Mouse (Mus musculus) hindbrain, embryonic 10.5 days (tissue): ENCODE data around the gene Gng2. TPM values are rescaled to one million over a fixed set of nuclear protein-coding genes. Genes with fewer than 3 reads are reported as not detected.

Experiments
- DNase-seq: peaks from one replicate; pipeline ENCODE4 v3.0.0-alpha.2; 2017; ENCODE audit warnings: low spot score
- H3K27ac ChIP-seq: fragments of 300-500 bp; sonication (generic); 2 replicates; pipeline ENCODE4 v1.5.1; 2016; ENCODE audit warnings: mild to moderate bottlenecking, moderate library complexity
- H3K27me3 ChIP-seq: fragments of 300-500 bp; sonication (generic); 2 replicates; pipeline ENCODE4 v1.6.1; 2016; ENCODE audit warnings: mild to moderate bottlenecking; ENCODE audit not compliant: poor library complexity, insufficient read depth, severe bottlenecking
- H3K36me3 ChIP-seq: fragments of 300-500 bp; sonication (generic); 2 replicates; pipeline ENCODE4 v1.6.1; 2016; ENCODE audit warnings: mild to moderate bottlenecking, moderate library complexity
- H3K4me1 ChIP-seq: fragments of 300-500 bp; sonication (generic); replicated peaks from 2 replicates; pipeline ENCODE4 v1.6.1; 2016; ENCODE audit warnings: mild to moderate bottlenecking
- H3K4me3 ChIP-seq: fragments of 300-500 bp; sonication (generic); 2 replicates; pipeline ENCODE4 v1.5.1; 2016; ENCODE audit warnings: mild to moderate bottlenecking, moderate library complexity
- H3K9me3 ChIP-seq: fragments of 300-500 bp; sonication (generic); 2 replicates; pipeline ENCODE4 v1.6.1; 2016; ENCODE audit warnings: mild to moderate bottlenecking, moderate library complexity
- WGBS: fragments of 180-500 bp; shearing (Covaris S2); methylation state at CpG from one replicate; pipeline ENCODE4 v1.1.7; 2016; 5-methylcytosine and 5-hydroxymethylcytosine counted together
- polyA plus RNA-seq: library from polyadenylated mRNA; unstranded; fragments of >200 nt; fragmentation: Nextera tagmentation; extraction: Ambion mirVana; gene quantifications from 2 replicates; pipeline ENCODE4 v1.2.1, GENCODE M21; 2016

Gng2 gene
- polyA plus RNA-seq, 1 experiment from 2014 or later: 141 TPM

- no peaks in the 10 kb centered on the region for H3K9me3 ChIP-seq
- peak overlapping the region; percentile 30 for H3K27ac ChIP-seq
- peaks cover 26% of the 10 kb centered on the region for H3K4me1 ChIP-seq
- H3K4me3 ChIP-seq: no peak overlapping the region
- no peak for DNase-seq
- no peaks in the 10 kb centered on the region for H3K36me3 ChIP-seq
- no peaks in the 10 kb centered on the region for H3K27me3 ChIP-seq
- 45% methylated on average over 3 of the region's 3 CpGs for WGBS
These were observed 14.4 kb upstream of the Gng2 start for GRCm38 (mm10) chr14:19991861-19992260.

GRCm38 (mm10) chr14:19990436-19990993, 13.1 kb upstream of the Gng2 start:
- Histone ChIP-seq H3K4me1 (peaks cover 40% of the 10 kb centered on the region), H3K9me3 (no peaks in the 10 kb centered on the region), H3K4me3 (no peak overlapping the region), H3K36me3 (no peaks in the 10 kb centered on the region), H3K27ac (peak overlapping the region; percentile 67), H3K27me3 (no peaks in the 10 kb centered on the region)
- no peak for DNase-seq
- WGBS: 88% methylated on average over 1 of the region's 1 CpGs

GRCm38 (mm10) chr14:19988410-19988809, 11.0 kb upstream of the Gng2 start:
- WGBS: 96% methylated on average over 3 of the region's 3 CpGs
- no peak overlapping the region for H3K4me3 ChIP-seq
- no peak for DNase-seq
- no peaks in the 10 kb centered on the region for H3K36me3 ChIP-seq
- H3K9me3 ChIP-seq: no peaks in the 10 kb centered on the region
- H3K27me3 ChIP-seq: no peaks in the 10 kb centered on the region
- H3K4me1 ChIP-seq: peaks cover 61% of the 10 kb centered on the region
- peak overlapping the region; percentile 97 for H3K27ac ChIP-seq

- Histone ChIP-seq H3K36me3 (no peaks in the 10 kb centered on the region), H3K4me3 (peak overlapping the region; percentile 46), H3K9me3 (no peaks in the 10 kb centered on the region), H3K4me1 (peaks cover 62% of the 10 kb centered on the region), H3K27me3 (no peaks in the 10 kb centered on the region), H3K27ac (peak overlapping the region; percentile 97)
- no peak for DNase-seq
- WGBS: 8% methylated on average over 8 of the region's 8 CpGs
These were observed 10.0 kb upstream of the Gng2 start for GRCm38 (mm10) chr14:19987358-19987834.

- peak; percentile 94 for DNase-seq
- no peaks in the 10 kb centered on the region for H3K9me3 ChIP-seq
- WGBS: 2% methylated on average over 13 of the region's 13 CpGs
- H3K27ac ChIP-seq: peak overlapping the region; percentile 97
- no peaks in the 10 kb centered on the region for H3K27me3 ChIP-seq
- no peaks in the 10 kb centered on the region for H3K36me3 ChIP-seq
- peaks cover 59% of the 10 kb centered on the region for H3K4me1 ChIP-seq
- H3K4me3 ChIP-seq: peak overlapping the region; percentile 46
These were observed 9.4 kb upstream of the Gng2 start for GRCm38 (mm10) chr14:19986614-19987357.

GRCm38 (mm10) chr14:19985912-19986613, 8.6 kb upstream of the Gng2 start:
- Histone ChIP-seq H3K4me3 (peak overlapping the region; percentile 46), H3K4me1 (peaks cover 52% of the 10 kb centered on the region)

GRCm38 (mm10) chr14:19985107-19985911, 7.9 kb upstream of the Gng2 start:
- H3K36me3 ChIP-seq: no peaks in the 10 kb centered on the region
- no peaks in the 10 kb centered on the region for H3K9me3 ChIP-seq
- peaks cover 53% of the 10 kb centered on the region for H3K4me1 ChIP-seq
- WGBS: 9% methylated on average over 13 of the region's 13 CpGs
- peak overlapping the region; percentile 97 for H3K27ac ChIP-seq
- DNase-seq: peak; percentile 69
- no peaks in the 10 kb centered on the region for H3K27me3 ChIP-seq
- H3K4me3 ChIP-seq: peak overlapping the region; percentile 46

More at GRCm38 (mm10) chr14:19985912-19986613, 8.6 kb upstream of the Gng2 start:
- Histone ChIP-seq H3K27me3 (no peaks in the 10 kb centered on the region), H3K9me3 (no peaks in the 10 kb centered on the region), H3K27ac (peak overlapping the region; percentile 97), H3K36me3 (no peaks in the 10 kb centered on the region)
- WGBS: 40% methylated on average over 8 of the region's 8 CpGs
- DNase-seq: no peak

GRCm38 (mm10) chr14:19976421-19977270, 781 bp downstream of the Gng2 start:
- peak; percentile 92 for DNase-seq
- Histone ChIP-seq H3K4me1 (peaks cover 61% of the 10 kb centered on the region), H3K9me3 (no peaks in the 10 kb centered on the region), H3K4me3 (peak overlapping the region; percentile 63), H3K36me3 (no peaks in the 10 kb centered on the region), H3K27me3 (no peaks in the 10 kb centered on the region), H3K27ac (peak overlapping the region; percentile 92)
- under 1% methylated on average over 24 of the region's 24 CpGs for WGBS

GRCm38 (mm10) chr14:19974978-19975493, 2.4 kb downstream of the Gng2 start:
- H3K9me3 ChIP-seq: no peaks in the 10 kb centered on the region
- H3K4me1 ChIP-seq: peaks cover 67% of the 10 kb centered on the region
- 35% methylated on average over 11 of the region's 11 CpGs for WGBS
- peak overlapping the region; percentile 92 for H3K27ac ChIP-seq
- peak; percentile 43 for DNase-seq
- H3K36me3 ChIP-seq: no peaks in the 10 kb centered on the region
- no peaks in the 10 kb centered on the region for H3K27me3 ChIP-seq
- peak overlapping the region; percentile 63 for H3K4me3 ChIP-seq

- H3K27ac ChIP-seq: peak overlapping the region; percentile 92
- 91% methylated on average over 5 of the region's 5 CpGs for WGBS
- H3K27me3 ChIP-seq: no peaks in the 10 kb centered on the region
- DNase-seq: no peak
- peak overlapping the region; percentile 63 for H3K4me3 ChIP-seq
- H3K9me3 ChIP-seq: no peaks in the 10 kb centered on the region
- H3K36me3 ChIP-seq: no peaks in the 10 kb centered on the region
- H3K4me1 ChIP-seq: peaks cover 67% of the 10 kb centered on the region
These were observed 3.0 kb downstream of the Gng2 start for GRCm38 (mm10) chr14:19974429-19974828.

- peaks cover 71% of the 10 kb centered on the region for H3K4me1 ChIP-seq
- 81% methylated on average over 13 of the region's 13 CpGs for WGBS
- no peaks in the 10 kb centered on the region for H3K36me3 ChIP-seq
- H3K9me3 ChIP-seq: no peaks in the 10 kb centered on the region
- DNase-seq: no peak
- no peaks in the 10 kb centered on the region for H3K27me3 ChIP-seq
- no peak overlapping the region for H3K4me3 ChIP-seq
- peak overlapping the region; percentile 40; the same call in 1 of the 2 replicates for H3K27ac ChIP-seq
These were observed 5.0 kb downstream of the Gng2 start for GRCm38 (mm10) chr14:19972316-19973029.
